Mouse (Mus musculus) naive thymus-derived CD4-positive, alpha-beta T cell, adult 2 months (primary cell): Measurements from ENCODE around the gene Bap1.

ENCODE experiments used
- DNase-seq: peaks from one replicate; pipeline ENCODE4 v3.0.0-alpha.2; 2011; ENCODE audit warnings: low read depth

Bap1 gene

DNA sequence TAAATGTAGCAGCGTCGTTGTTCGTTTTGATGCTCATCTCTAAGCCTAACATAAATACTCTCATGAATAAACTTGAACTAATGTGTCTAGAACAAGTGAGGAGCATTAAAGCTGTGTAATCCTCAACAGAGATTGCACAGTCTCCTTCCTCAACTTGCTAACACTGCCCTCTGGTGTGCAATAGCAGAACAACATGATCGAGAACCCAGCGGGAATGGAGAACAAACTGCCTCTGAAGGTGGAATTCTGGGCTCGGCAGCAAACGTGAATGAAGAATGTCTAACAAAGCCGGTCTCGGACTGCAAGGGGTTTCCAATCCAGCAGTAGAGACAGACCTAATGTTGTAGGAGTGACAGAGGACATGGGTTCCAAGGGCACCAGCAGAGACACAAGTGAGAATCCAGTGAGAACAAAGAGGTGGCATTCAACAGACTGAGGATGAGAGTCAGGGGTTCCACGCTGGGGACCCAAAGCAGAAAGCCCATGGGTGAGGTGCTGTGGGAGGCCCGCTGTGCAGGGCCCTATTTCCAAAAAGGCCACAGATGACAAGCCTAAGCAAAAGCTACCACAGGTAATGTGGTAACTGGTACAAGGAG, 17.2 kb upstream of the Bap1 start:
- peak; percentile 82 for DNase-seq

DNA sequence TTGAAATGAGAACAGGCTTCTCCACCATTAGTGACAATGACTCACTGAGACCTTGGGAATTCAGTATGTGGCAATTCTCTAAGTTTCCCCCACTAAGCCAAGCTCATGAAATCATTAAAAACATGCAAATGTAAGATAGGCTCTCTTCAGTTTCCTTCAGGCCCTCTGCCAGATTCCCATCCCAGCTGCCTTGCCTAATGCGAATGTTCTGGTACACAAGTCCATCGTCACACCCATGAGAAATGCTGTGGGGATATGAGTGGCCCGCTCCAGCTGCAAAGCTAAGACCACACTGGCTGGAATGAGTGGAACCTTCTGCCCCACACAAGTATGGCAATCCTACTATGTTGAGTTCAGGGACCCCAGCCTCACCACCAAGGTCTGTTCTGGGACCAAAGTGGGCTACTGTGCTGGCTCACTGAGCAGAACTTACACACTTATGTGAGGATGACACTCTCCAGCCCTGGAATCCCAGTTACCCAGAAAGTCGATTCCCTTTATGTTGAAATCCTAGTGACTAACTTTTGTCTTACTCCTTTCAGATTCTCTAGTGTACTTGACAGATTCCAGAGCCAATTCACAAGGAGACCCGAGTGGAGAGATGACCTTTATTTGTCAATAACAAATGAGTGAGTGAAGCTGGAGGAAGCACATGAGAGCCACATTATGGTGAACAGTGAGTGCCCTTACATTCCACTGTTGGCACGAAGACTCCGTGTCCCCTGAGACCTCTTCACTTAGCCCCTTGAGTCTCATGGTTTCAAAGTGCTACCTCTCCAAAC, 14.0 kb upstream of the Bap1 start:
- no peak for DNase-seq

DNA sequence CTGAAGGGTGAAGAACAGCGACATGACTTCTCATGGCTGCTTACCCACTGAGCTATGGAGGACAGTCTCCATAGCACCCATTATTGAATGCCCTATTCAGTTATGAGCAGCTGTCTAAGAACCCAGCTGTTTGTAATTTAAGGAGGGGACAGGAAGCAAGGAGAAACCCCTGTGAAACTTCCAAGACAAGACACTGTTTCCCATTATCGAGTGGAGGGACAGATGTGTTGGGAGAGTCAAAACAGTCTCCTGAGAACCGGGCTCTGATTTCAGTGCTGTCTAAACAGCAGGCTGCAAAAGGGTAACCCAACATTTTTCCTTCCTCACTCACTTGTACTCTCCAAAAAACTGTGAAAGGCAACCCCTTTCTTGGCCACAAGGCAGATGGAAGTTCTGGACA, 10.7 kb upstream of the Bap1 start:
- DNase-seq, result no peak

DNA sequence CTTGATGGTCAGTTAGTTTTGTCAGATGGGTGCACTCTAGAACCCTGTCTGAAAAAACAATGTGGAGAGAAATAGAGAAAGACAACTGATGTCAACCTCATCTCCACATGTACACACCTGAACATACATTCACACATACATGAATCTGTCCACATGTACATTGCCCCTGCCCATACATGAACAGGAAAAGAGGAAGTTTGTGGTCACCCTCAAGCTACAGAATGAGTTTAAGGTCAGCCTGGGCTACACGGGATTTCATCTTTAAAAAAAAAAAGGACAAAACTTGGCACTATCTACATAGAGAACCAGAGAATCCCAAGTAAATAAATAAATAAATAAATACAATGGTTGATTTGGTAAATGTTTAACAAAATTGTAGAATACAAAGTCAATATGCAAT, 6.5 kb upstream of the Bap1 start:
- no peak for DNase-seq

- DNase-seq, result no peak
Measured at GRCm38 (mm10) chr14:31245946-31246345, 5.3 kb upstream of the Bap1 start.

GRCm38 (mm10) chr14:31248396-31248795, 2.9 kb upstream of the Bap1 start:
- DNase-seq, result no peak

DNA sequence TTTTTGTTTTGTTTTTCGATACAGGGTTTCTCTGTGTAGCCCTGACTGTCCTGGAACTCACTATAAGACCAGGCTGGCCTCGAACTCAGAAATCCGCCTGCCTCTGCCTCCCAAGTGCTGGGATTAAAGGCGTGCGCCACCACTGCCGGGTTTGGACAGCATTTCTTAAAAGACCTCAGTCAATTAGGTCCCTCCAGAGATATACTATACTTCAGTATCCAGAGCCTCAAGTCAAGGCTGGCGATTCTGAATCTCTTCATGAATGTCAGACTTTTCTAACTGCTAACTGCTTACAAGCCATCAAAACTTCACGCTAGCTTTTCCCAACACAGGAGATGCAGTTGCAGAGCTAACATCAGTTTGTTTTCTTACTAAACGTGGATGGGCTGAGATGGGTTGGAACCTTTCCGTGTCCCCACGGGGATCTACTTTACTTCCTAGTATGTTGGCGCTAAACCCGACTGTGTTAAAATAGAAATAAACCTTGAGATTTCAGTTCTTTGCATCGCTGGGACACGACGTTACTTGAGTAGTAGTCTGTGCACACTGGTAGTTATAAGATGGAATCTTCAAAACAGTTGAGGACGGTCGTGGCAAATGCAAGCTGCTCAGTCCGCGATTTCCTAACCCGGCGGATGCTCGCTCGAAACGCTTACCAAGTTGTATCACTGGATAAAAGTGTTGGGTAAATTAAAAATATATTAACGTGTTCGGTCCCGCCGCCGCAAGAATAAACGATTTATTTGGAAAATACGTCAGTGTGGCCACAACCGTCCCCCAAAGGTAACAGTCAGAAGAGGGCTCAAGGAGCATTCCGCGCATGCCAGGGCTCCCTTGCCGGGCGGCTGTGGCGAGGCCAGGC, 797 bp upstream of the Bap1 start:
- no peak for DNase-seq

- DNase-seq, result no peak
Measured at GRCm38 (mm10) chr14:31251626-31252025, 376 bp downstream of the Bap1 start.

DNA sequence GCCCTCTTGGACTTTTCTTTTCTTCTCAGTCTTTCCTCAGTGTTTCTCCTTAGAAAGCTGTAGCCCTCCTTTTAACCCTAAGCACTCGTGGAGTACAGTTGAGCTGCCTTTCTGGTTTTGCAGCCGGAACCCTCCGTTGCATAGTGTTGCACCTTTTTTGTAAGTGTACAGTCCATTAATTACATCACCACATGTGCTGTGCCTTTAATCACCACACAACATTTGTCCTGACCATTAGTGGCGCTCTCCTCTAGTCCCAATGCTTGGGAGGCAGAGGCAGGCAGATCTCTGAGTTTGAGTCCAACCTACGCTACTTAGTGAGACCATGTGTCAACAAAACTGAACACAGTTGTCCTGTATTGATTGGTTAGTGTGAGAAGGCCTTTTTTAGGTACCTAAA, 841 bp downstream of the Bap1 start:
- DNase-seq, result no peak

GRCm38 (mm10) chr14:31258476-31259050, 7.3 kb downstream of the Bap1 start:
- no peak for DNase-seq

GRCm38 (mm10) chr14:31260374-31260773, 9.1 kb downstream of the Bap1 start:
- no peak for DNase-seq

- DNase-seq, result no peak
Measured at GRCm38 (mm10) chr14:31260932-31261331, 9.7 kb downstream of the Bap1 start.

GRCm38 (mm10) chr14:31267649-31268048, 16.4 kb downstream of the Bap1 start:
- no peak for DNase-seq

GRCm38 (mm10) chr14:31268301-31269001, 17.2 kb downstream of the Bap1 start:
- no peak for DNase-seq

DNA sequence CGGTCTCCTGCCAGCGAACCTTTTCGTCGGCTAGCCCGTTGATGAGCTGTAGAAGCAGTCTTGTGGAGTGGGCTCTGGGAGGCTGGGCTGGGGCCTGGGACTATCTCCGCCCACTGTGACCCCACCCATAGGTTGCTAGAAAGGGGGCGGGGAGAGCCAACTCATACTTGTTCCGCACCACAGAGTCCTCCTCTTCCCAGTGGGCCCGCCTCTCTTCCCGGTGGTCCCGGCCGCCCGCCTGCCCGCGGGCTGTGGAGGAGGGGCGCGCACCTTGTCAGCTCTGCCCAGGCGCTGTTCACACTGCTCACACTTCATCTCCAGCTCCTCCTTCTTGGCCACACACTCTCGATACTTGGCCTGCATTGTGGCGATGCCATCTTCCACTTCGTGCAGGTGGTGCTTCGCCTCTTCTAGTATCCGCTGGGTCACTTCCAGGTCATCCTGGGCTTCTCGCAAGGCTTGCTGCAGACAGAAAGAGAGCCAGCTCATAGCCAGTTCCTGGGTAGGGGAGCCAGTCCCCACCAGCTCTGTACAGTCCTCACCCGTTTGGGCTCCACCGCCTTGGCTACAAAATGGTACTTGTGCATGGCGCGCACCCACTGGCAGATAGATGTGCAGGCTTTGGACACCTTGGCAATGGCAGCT, 18.3 kb downstream of the Bap1 start:
- no peak for DNase-seq

GRCm38 (mm10) chr14:31271121-31271520, 19.9 kb downstream of the Bap1 start:
- DNase-seq, result no peak

- DNase-seq, result peak; percentile 85
Measured at GRCm38 (mm10) chr14:31272164-31272563, 20.9 kb downstream of the Bap1 start.

GRCm38 (mm10) chr14:31285728-31286127, 34.5 kb downstream of the Bap1 start:
- DNase-seq, result no peak
